Mouse (Mus musculus) MEL (cell line): ENCODE results near the gene Gnb1l. TPM values are rescaled to one million over a fixed set of nuclear protein-coding genes. Genes with fewer than 3 reads are reported as not detected.

Source experiments
- DNase-seq: peaks from one replicate; pipeline ENCODE4 v3.0.0; 2011; ENCODE audit warnings: low read depth, low spot score
- H3K27ac ChIP-seq: 2 replicates; pipeline ENCODE4 v1.5.1; 2012; ENCODE audit warnings: low read depth, mild to moderate bottlenecking, control low read depth, low read length, moderate library complexity; ENCODE audit not compliant: control insufficient read depth
- H3K27me3 ChIP-seq, 2 experiments: fragments of 150-350 bp in 1 of 2; sonication (generic) in 1 of 2; 2 replicates each; pipeline ENCODE4 v1.6.1; 2012; ENCODE audit warnings: low read length in 2 of 2, mild to moderate bottlenecking in 2 of 2, improper control_type of control experiment in 1 of 2, moderate library complexity in 1 of 2; ENCODE audit not compliant: insufficient read depth in 2 of 2, control insufficient read depth in 1 of 2
- H3K36me3 ChIP-seq, 2 experiments: 2 replicates each; pipeline ENCODE4 v1.6.1; 2012 to 2014; ENCODE audit warnings: low read length in 2 of 2, improper control_type of control experiment in 1 of 2, inconsistent platforms in 1 of 2, mild to moderate bottlenecking in 1 of 2; ENCODE audit not compliant: insufficient read depth in 2 of 2, control insufficient read depth in 1 of 2
- H3K4me1 ChIP-seq, 2 experiments: fragments of 150-350 bp in 1 of 2; sonication (generic) in 1 of 2; 2 replicates each; pipeline ENCODE4 v1.6.1; 2012; ENCODE audit warnings: low read length in 2 of 2, improper control_type of control experiment in 1 of 2, mild to moderate bottlenecking in 1 of 2; ENCODE audit not compliant: insufficient read depth in 2 of 2, control insufficient read depth in 1 of 2
- H3K4me3 ChIP-seq, 2 experiments: fragments of 150-350 bp in 1 of 2; sonication (generic) in 1 of 2; 2 replicates each; pipeline ENCODE4 v1.5.1; 2012; ENCODE audit warnings: low read depth in 2 of 2, low read length in 2 of 2, mild to moderate bottlenecking in 2 of 2, moderate library complexity in 2 of 2, control low read depth in 1 of 2, improper control_type of control experiment in 1 of 2; ENCODE audit not compliant: control insufficient read depth in 1 of 2, insufficient read depth in 1 of 2
- H3K79me2 ChIP-seq: 2 replicates; pipeline ENCODE4 v1.6.1; 2012; ENCODE audit warnings: mild to moderate bottlenecking, low read length, moderate library complexity; ENCODE audit not compliant: control insufficient read depth, poor library complexity, insufficient read depth
- H3K9ac ChIP-seq: 2 replicates; pipeline ENCODE4 v1.6.1; 2012; ENCODE audit warnings: low read depth, mild to moderate bottlenecking, control low read depth, low read length, moderate library complexity; ENCODE audit not compliant: control insufficient read depth, poor library complexity, severe bottlenecking
- H3K9me3 ChIP-seq: fragments of 150-350 bp; sonication (generic); replicated peaks from 2 replicates; pipeline ENCODE4 v1.6.1; 2012; ENCODE audit warnings: mild to moderate bottlenecking, low read length, improper control_type of control experiment, moderate library complexity; ENCODE audit not compliant: insufficient read depth
- CTCF ChIP-seq, 3 experiments: IDR thresholded peaks in 2 of 3; conservative IDR thresholded peaks in 1 of 3; 2 replicates each; pipeline ENCODE4 v1.5.1; 2011 to 2012; ENCODE audit warnings: low read length in 3 of 3, low read depth in 2 of 3, mild to moderate bottlenecking in 2 of 3, improper control_type of control experiment in 1 of 3, inconsistent platforms in 1 of 3, mixed read lengths in 1 of 3, moderate library complexity in 1 of 3; ENCODE audit not compliant: control insufficient read depth in 1 of 3, insufficient read depth in 1 of 3, poor library complexity in 1 of 3, severe bottlenecking in 1 of 3
- EP300 ChIP-seq, 2 experiments: IDR thresholded peaks; 2 replicates each; pipeline ENCODE4 v1.6.1; 2011; ENCODE audit warnings: improper control_type of control experiment in 2 of 2, low read length in 2 of 2, low read depth in 1 of 2, mild to moderate bottlenecking in 1 of 2
- ETS1 ChIP-seq: IDR thresholded peaks from 2 replicates; pipeline ENCODE4 v1.6.1; 2012; ENCODE audit warnings: low read depth, mild to moderate bottlenecking, inconsistent platforms, low read length, improper control_type of control experiment, moderate library complexity
- GABPA ChIP-seq: IDR thresholded peaks from 2 replicates; pipeline ENCODE4 v1.6.1; 2012; ENCODE audit warnings: low read depth, mild to moderate bottlenecking, inconsistent platforms, low read length, improper control_type of control experiment, moderate library complexity
- GATA1 ChIP-seq: IDR thresholded peaks from 2 replicates; pipeline ENCODE4 v1.6.1; 2011; ENCODE audit warnings: low read depth, low read length, improper control_type of control experiment
- HCFC1 ChIP-seq: IDR thresholded peaks from 2 replicates; pipeline ENCODE4 v1.6.1; 2012; ENCODE audit warnings: low read depth, mild to moderate bottlenecking, inconsistent platforms, low read length, improper control_type of control experiment, moderate library complexity
- MAX ChIP-seq: IDR thresholded peaks from 2 replicates; pipeline ENCODE4 v1.6.1; 2011; ENCODE audit warnings: low read length, improper control_type of control experiment
- MXI1 ChIP-seq: IDR thresholded peaks from 2 replicates; pipeline ENCODE4 v1.6.1; 2011; ENCODE audit warnings: mild to moderate bottlenecking, low read depth, low read length, improper control_type of control experiment
- NRF1 ChIP-seq: IDR thresholded peaks from 2 replicates; pipeline ENCODE4 v1.6.1; 2014; ENCODE audit warnings: low read depth, mild to moderate bottlenecking, inconsistent platforms, low read length, improper control_type of control experiment, moderate library complexity; ENCODE audit not compliant: poor library complexity, insufficient read depth, severe bottlenecking
- POLR2A ChIP-seq, 2 experiments: IDR thresholded peaks; 2 replicates each; pipeline ENCODE4 v1.6.1; 2011 to 2012; ENCODE audit warnings: low read length in 2 of 2, mild to moderate bottlenecking in 2 of 2, control low read depth in 1 of 2, improper control_type of control experiment in 1 of 2, low read depth in 1 of 2, moderate library complexity in 1 of 2; ENCODE audit not compliant: control insufficient read depth in 1 of 2, insufficient read depth in 1 of 2, poor library complexity in 1 of 2
- POLR2AphosphoS5 ChIP-seq: IDR thresholded peaks from 2 replicates; pipeline ENCODE4 v1.6.1; 2012; ENCODE audit warnings: low read depth, borderline replicate concordance, mild to moderate bottlenecking, inconsistent platforms, low read length, moderate library complexity, mixed read lengths
- RCOR1 ChIP-seq: IDR thresholded peaks from 2 replicates; pipeline ENCODE4 v1.6.1; 2012; ENCODE audit warnings: low read depth, mild to moderate bottlenecking, inconsistent platforms, low read length, improper control_type of control experiment
- TCF12 ChIP-seq: IDR thresholded peaks from 2 replicates; pipeline ENCODE4 v1.6.1; 2014; ENCODE audit warnings: low read depth, mild to moderate bottlenecking, inconsistent platforms, low read length, improper control_type of control experiment, moderate library complexity
- UBTF ChIP-seq: IDR thresholded peaks from 2 replicates; pipeline ENCODE4 v1.6.1; 2012; ENCODE audit warnings: low read depth, mild to moderate bottlenecking, inconsistent platforms, low read length, improper control_type of control experiment, moderate library complexity, borderline replicate concordance; ENCODE audit not compliant: insufficient read depth
- USF1 ChIP-seq: IDR thresholded peaks from 2 replicates; pipeline ENCODE4 v1.6.1; 2014; ENCODE audit warnings: low read depth, mild to moderate bottlenecking, inconsistent platforms, low read length, improper control_type of control experiment, moderate library complexity
- ZKSCAN1 ChIP-seq: IDR thresholded peaks from 2 replicates; pipeline ENCODE4 v1.6.1; 2012; ENCODE audit warnings: low read depth, mild to moderate bottlenecking, inconsistent platforms, low read length, improper control_type of control experiment, moderate library complexity
- ZMIZ1 ChIP-seq: IDR thresholded peaks from 2 replicates; pipeline ENCODE4 v1.6.1; 2012; ENCODE audit warnings: low read depth, mild to moderate bottlenecking, inconsistent platforms, low read length, improper control_type of control experiment, moderate library complexity
- polyA plus RNA-seq, 2 experiments: library from polyadenylated mRNA; stranded (reverse) in 1 of 2; unstranded in 1 of 2; fragments of >175 nt in 1 of 2; fragments of >200 nt in 1 of 2; gene quantifications; 2 replicates each; pipeline versions ENCODE4 v1.2.1 to v1.2.4; 2012; ENCODE audit warnings: low replicate concordance in 2 of 2, low read depth in 1 of 2; ENCODE audit not compliant: insufficient read length in 2 of 2, insufficient read depth in 1 of 2, missing spikeins in 1 of 2
- total RNA-seq: library from RNA; depleted of rRNA; stranded (reverse); fragments of 300-350 nt; gene quantifications from 2 replicates; pipeline ENCODE4 v1.2.3, GENCODE M21; 2012

Gnb1l gene
- total and polyA plus RNA-seq, 3 experiments: 37.9 to 47.8 TPM; not detected in 1

DNA sequence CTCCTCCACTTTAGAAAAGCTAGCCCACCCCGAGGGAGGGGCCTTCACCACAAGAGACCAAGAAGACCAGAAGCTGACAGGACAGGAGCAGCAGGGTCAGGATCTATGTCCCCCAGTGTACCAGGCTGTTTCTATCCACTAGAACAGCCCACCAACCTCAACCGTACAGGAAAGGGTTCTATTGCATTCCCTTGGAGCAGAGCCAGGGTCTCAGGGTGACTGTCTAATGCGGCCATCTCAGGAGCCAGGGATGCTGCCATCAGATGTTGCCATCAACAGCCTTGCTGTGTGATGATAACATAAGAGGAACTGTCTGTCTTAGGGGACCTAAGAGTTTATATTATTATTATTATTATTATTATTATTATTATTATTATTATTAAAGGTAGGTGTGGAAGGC is 78.6 kb downstream of the Gnb1l start:
- Histone ChIP-seq H3K4me3 (no peak overlapping the region), H3K27me3 (no peaks in the 10 kb centered on the region), H3K79me2 (no peaks in the 10 kb centered on the region; the same call in 1 of the 2 replicates), H3K27ac (no peak overlapping the region), H3K36me3 (peaks cover 0 to 2% of the 10 kb centered on the region in 2 experiments; a peak in 1 of 4 replicates), H3K9me3 (no peaks in the 10 kb centered on the region), H3K4me1 (peaks cover 2 to 16% of the 10 kb centered on the region in 2 experiments), H3K9ac (no peak overlapping the region)
- peak; percentile 69 for DNase-seq
- peak; percentile 29; the same call in 1 of the 2 replicates for TF ChIP-seq TCF12
- TF ChIP-seq ZMIZ1: no peak
- 0 out of 2 replicates have a peak, but pooled peaks have one; percentile 29 for TF ChIP-seq RCOR1
- peak; percentile 32; the same call in 1 of the 2 replicates for TF ChIP-seq GATA1
- TF ChIP-seq EP300 (IDR thresholded peaks at IDR 0.05; ENCODE audit: low read depth in 1 of 2, low read length in 2 of 2): 0 out of 4 replicates have a peak, but pooled peaks have one; percentile 18 to 27

GRCm38 (mm10) chr16:18577599-18578160 is 79.2 kb downstream of the Gnb1l start:
- no peak overlapping the region for H3K27ac ChIP-seq
- TF ChIP-seq POLR2AphosphoS5 (no peak), MXI1 (no peak), HCFC1 (no peak), POLR2A (IDR thresholded peaks at IDR 0.05; ENCODE audit: control insufficient read depth in 1 of 2, insufficient read depth in 1 of 2, low read depth in 1 of 2, low read length in 2 of 2, poor library complexity in 1 of 2) (no peak)
- peaks cover 2 to 16% of the 10 kb centered on the region in 2 experiments for H3K4me1 ChIP-seq
- DNase-seq: peak; percentile 64
- H3K79me2 ChIP-seq: no peaks in the 10 kb centered on the region; the same call in 1 of the 2 replicates
- peaks cover 0 to 2% of the 10 kb centered on the region in 2 experiments; a peak in 1 of 4 replicates for H3K36me3 ChIP-seq
- H3K4me3 ChIP-seq: no peak overlapping the region
- H3K9me3 ChIP-seq: no peaks in the 10 kb centered on the region
- no peak overlapping the region for H3K9ac ChIP-seq
- no peaks in the 10 kb centered on the region for H3K27me3 ChIP-seq

DNA sequence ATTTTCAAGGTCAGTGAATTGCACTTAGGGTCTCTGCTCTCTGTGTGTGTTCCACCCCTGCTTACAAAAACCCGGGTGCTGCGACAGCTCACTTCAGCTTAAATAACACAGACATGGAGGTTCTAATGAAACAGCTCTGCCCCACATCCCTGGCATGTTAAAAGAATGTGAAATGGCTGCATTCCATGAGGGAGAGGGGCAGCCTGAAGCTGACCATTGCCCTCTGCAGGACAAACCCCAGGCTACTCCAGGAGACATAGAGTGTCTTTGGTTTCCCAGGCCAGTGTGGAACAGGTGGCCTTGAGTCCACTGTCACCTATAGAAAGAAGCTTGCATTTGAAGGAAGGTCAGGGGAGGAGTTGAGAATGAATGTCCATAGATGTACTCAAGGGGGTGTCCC is 81.9 kb downstream of the Gnb1l start:
- TF ChIP-seq ETS1: no peak
- no peak for TF ChIP-seq GABPA
- TF ChIP-seq CTCF (IDR thresholded peaks at IDR 0.05 in 2 of 3, conservative IDR thresholded peaks at IDR 0.05 in 1 of 3; ENCODE audit: control insufficient read depth in 1 of 3, insufficient read depth in 1 of 3, low read depth in 2 of 3, low read length in 3 of 3, poor library complexity in 1 of 3, severe bottlenecking in 1 of 3): no peak
- TF ChIP-seq ZMIZ1: no peak
- TF ChIP-seq USF1: no peak
- no peak for TF ChIP-seq MAX
- no peak for TF ChIP-seq POLR2AphosphoS5
- TF ChIP-seq NRF1: no peak
- no peak for TF ChIP-seq UBTF
- TF ChIP-seq ZKSCAN1: no peak
- no peak for TF ChIP-seq GATA1
- TF ChIP-seq, all 39 proteins: peak for 0
- no peak for DNase-seq
- Histone ChIP-seq H3K9me3 (no peaks in the 10 kb centered on the region), H3K4me3 (no peak overlapping the region), H3K27me3 (no peaks in the 10 kb centered on the region), H3K79me2 (no peaks in the 10 kb centered on the region; the same call in 1 of the 2 replicates), H3K9ac (no peak overlapping the region), H3K4me1 (peaks cover 2 to 16% of the 10 kb centered on the region in 2 experiments), H3K36me3 (peaks cover 0 to 2% of the 10 kb centered on the region in 2 experiments; a peak in 1 of 4 replicates), H3K27ac (no peak overlapping the region)
